17 mouse cellular contexts compared by ENCODE assay signal in the genomic region with DNA sequence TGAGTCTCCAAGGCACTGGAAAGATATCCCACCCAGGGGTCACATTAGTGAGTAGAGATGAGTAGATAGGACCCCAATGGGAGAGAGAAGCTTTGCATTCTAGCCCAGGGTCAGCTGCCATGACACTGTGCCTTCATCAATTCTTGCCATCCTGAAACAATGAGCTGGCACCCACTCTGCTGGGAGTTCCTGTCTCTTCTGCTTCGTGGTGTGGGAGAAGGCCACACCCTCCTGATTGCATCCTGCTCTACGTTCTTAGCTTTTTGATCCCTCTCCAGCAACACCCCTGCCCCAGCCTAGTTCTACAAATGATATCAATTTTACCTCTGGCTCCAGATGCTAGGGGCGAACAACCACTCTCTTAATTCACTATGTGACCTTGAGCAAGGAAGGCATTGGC. TPM values are rescaled to one million over a fixed set of nuclear protein-coding genes. Genes with fewer than 3 reads are reported as not detected.
DNase-seq lines count a peak whose midpoint lies in the region; ATAC-seq lines count a peak whose summit lies in the region.
"Had no signal": no experiment of that assay in that cellular context is flagged by ENCODE, and none has a peak within 500 bp of the region (broad histone marks: within the 10 kb centered on the region; RNA-seq: fewer than 3 reads in every experiment).

No protein-coding gene starts in this region.

- peak overlapping the region; percentile 51 for H3K9ac ChIP-seq in heart, embryonic 16.5 days (ENCODE audit: low read length)
- no peak overlapping the region for H3K9ac ChIP-seq in midbrain, embryonic 14.5 days (replicated peaks; ENCODE audit: low read length)
- H3K9ac ChIP-seq: embryonic facial prominence, embryonic 12.5 days had no signal

- peaks cover 75% of the 10 kb centered on the region for H3K4me1 ChIP-seq in heart, embryonic 10.5 days
- H3K4me1 ChIP-seq in heart, embryonic 16.5 days (ENCODE audit: control insufficient read depth, insufficient read depth, low read length): peaks cover 34% of the 10 kb centered on the region
- H3K4me1 ChIP-seq in midbrain, embryonic 14.5 days (ENCODE audit: control insufficient read depth, insufficient read depth, low read length): no peaks in the 10 kb centered on the region
- H3K4me1 ChIP-seq: embryonic facial prominence, embryonic 12.5 days had no signal

- no peak for DNase-seq in heart, embryonic 10.5 days (ENCODE audit: low spot score)
- no peak for DNase-seq in heart, adult 9 months (ENCODE audit: low spot score in 2 of 2)
- DNase-seq in kidney, postnatal 25 days: peak; percentile 27 to 59
- DNase-seq in kidney, postnatal 4 days: no peak
- peak; percentile 49 to 71 for DNase-seq in lung, postnatal 4 days
- no peak for DNase-seq in thymus, postnatal 0 days (ENCODE audit: low spot score)
- no peak for DNase-seq in midbrain, embryonic 14.5 days
- DNase-seq: B cell, adult 2 months; cerebellum, adult 18-20 months; kidney, adult 9 months; left cerebral cortex, postnatal 4 days; thymus, adult 2 months had no signal

- no peaks in the 10 kb centered on the region for H3K9me3 ChIP-seq in heart, embryonic 10.5 days
- H3K9me3 ChIP-seq in heart, embryonic 16.5 days (replicated peaks; ENCODE audit: control insufficient read depth, low read length): no peaks in the 10 kb centered on the region
- H3K9me3 ChIP-seq in midbrain, embryonic 14.5 days (ENCODE audit: control insufficient read depth, low read length): no peaks in the 10 kb centered on the region
- H3K9me3 ChIP-seq: embryonic facial prominence, embryonic 12.5 days; megakaryocyte, embryonic 14.5 days had no signal

- peak overlapping the region; percentile 75 for H3K27ac ChIP-seq in heart, embryonic 10.5 days
- peak overlapping the region; percentile 91 for H3K27ac ChIP-seq in heart, embryonic 16.5 days (ENCODE audit: low read length)
- H3K27ac ChIP-seq in midbrain, embryonic 14.5 days (replicated peaks; ENCODE audit: low read depth, low read length): no peak overlapping the region
- H3K27ac ChIP-seq: embryonic facial prominence, embryonic 12.5 days; hindbrain, postnatal 0 days had no signal

- ATAC-seq in heart, embryonic 16.5 days (replicated peaks; ENCODE audit: extremely low read depth, insufficient read depth, low FRiP score): no peak
- no peak for ATAC-seq in midbrain, embryonic 14.5 days (ENCODE audit: low FRiP score, low TSS enrichment)
- ATAC-seq: hindbrain, postnatal 0 days had no signal

- H3K36me3 ChIP-seq in heart, embryonic 10.5 days: no peaks in the 10 kb centered on the region
- no peaks in the 10 kb centered on the region for H3K36me3 ChIP-seq in heart, embryonic 16.5 days (ENCODE audit: control insufficient read depth, insufficient read depth)
- no peaks in the 10 kb centered on the region for H3K36me3 ChIP-seq in midbrain, embryonic 14.5 days (ENCODE audit: control insufficient read depth, insufficient read depth, low read length)
- H3K36me3 ChIP-seq: embryonic facial prominence, embryonic 12.5 days had no signal

- 0 out of 2 replicates have a peak overlapping the region, but pooled peaks have one; percentile 10 for H3K4me2 ChIP-seq in heart, embryonic 16.5 days (ENCODE audit: low read depth, low read length)
- no peak overlapping the region for H3K4me2 ChIP-seq in midbrain, embryonic 14.5 days (ENCODE audit: low read length)
- H3K4me2 ChIP-seq: embryonic facial prominence, embryonic 12.5 days; liver, embryonic 11.5 days had no signal

- WGBS in heart, embryonic 10.5 days: 54% methylated on average over 3 of the region's 3 CpGs
- 44% methylated on average over 3 of the region's 3 CpGs for WGBS in heart, embryonic 16.5 days
- WGBS in midbrain, embryonic 14.5 days: 85% methylated on average over 3 of the region's 3 CpGs

- no peak overlapping the region for H3K4me3 ChIP-seq in heart, embryonic 10.5 days
- no peak overlapping the region for H3K4me3 ChIP-seq in heart, embryonic 16.5 days (ENCODE audit: low read length)
- no peak overlapping the region for H3K4me3 ChIP-seq in midbrain, embryonic 14.5 days (replicated peaks; ENCODE audit: low read depth, low read length)
- H3K4me3 ChIP-seq: embryonic facial prominence, embryonic 12.5 days; megakaryocyte, embryonic 14.5 days had no signal

- no peaks in the 10 kb centered on the region for H3K27me3 ChIP-seq in heart, embryonic 10.5 days (ENCODE audit: insufficient read depth, poor library complexity, severe bottlenecking)
- H3K27me3 ChIP-seq in heart, embryonic 16.5 days (ENCODE audit: control insufficient read depth, insufficient read depth, low read length): no peaks in the 10 kb centered on the region
- no peaks in the 10 kb centered on the region for H3K27me3 ChIP-seq in midbrain, embryonic 14.5 days (ENCODE audit: control insufficient read depth, insufficient read depth, low read length)
- H3K27me3 ChIP-seq: embryonic facial prominence, embryonic 12.5 days; megakaryocyte, embryonic 14.5 days had no signal

RNA-seq across cellular contexts. Expression of gene Fchsd2, which starts 3.4 kb away (rescaled TPM):
- polyA plus RNA-seq in heart, embryonic 10.5 days (2016; fragmentation: Nextera tagmentation; extraction: Ambion mirVana): 14.2 and 17.3 TPM in 2 replicates
- polyA plus RNA-seq in heart, embryonic 16.5 days (2015; fragmentation: Nextera tagmentation; extraction: Ambion mirVana): 15.1 and 16.4 TPM in 2 replicates
- 16.9 and 17.8 TPM in 2 replicates for polyA plus RNA-seq in thymus, postnatal 0 days (2015; fragmentation: Nextera tagmentation; extraction: Ambion mirVana)
- polyA plus RNA-seq in midbrain, embryonic 14.5 days (2014; fragmentation: Nextera tagmentation; extraction: Ambion mirVana): 38.6 and 50.5 TPM in 2 replicates

Comparison
In these comparisons a context has a peak if more than half of its experiments do, and no peak if none do; other contexts are left out.
1. DNase-seq: peak in kidney, postnatal 25 days (2 of 2) and lung, postnatal 4 days (2 of 2); none in heart, embryonic 10.5 days (single experiment), heart, adult 9 months (0 of 2), kidney, postnatal 4 days (0 of 2), thymus, postnatal 0 days (single experiment) and midbrain, embryonic 14.5 days (single experiment).